10 mouse cellular contexts compared by ENCODE assay signal in the genomic region with DNA sequence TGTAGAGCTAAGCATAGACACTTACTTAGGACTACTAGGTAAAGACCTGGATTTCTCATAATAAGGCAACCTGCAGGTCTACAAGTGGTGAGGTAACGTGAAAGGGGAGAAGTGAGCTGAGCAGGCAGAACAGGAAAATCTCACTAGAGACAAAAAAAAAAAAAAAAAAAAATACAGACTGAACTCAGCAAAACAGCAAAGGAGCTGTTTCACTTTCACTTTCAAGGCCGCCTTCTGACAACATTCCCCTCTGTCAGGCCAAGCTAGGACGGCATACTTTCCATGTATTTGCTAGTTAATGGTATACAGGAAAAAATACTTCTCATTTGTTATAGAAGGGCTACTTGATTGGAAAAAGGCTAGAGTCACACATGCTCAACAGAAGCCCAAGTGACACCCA. TPM values are rescaled to one million over a fixed set of nuclear protein-coding genes. Genes with fewer than 3 reads are reported as not detected.
DNase-seq lines count a peak whose midpoint lies in the region; ATAC-seq lines count a peak whose summit lies in the region.
"Had no signal": no experiment of that assay in that cellular context is flagged by ENCODE, and none has a peak within 500 bp of the region (broad histone marks: within the 10 kb centered on the region; RNA-seq: fewer than 3 reads in every experiment).

No protein-coding gene starts in this region.

- no peak for ATAC-seq in liver, embryonic 15.5 days (ENCODE audit: insufficient read depth)
- no peak for ATAC-seq in stomach, embryonic 15.5 days (ENCODE audit: insufficient read depth, low FRiP score, low read depth)

- peak overlapping the region; percentile 37 for H3K4me2 ChIP-seq in liver, embryonic 15.5 days
- H3K4me2 ChIP-seq in stomach, embryonic 15.5 days: 0 out of 2 replicates have a peak overlapping the region, but pooled peaks have one; percentile 14
- H3K4me2 ChIP-seq: hindbrain, embryonic 15.5 days had no signal

- H3K36me3 ChIP-seq in liver, embryonic 15.5 days (replicated peaks): no peaks in the 10 kb centered on the region
- H3K36me3 ChIP-seq in stomach, embryonic 15.5 days: no peaks in the 10 kb centered on the region
- H3K36me3 ChIP-seq: hindbrain, embryonic 15.5 days had no signal

- peak; percentile 55 to 66 for DNase-seq in heart, adult 18-20 months
- DNase-seq in heart, postnatal 25 days (ENCODE audit: low spot score): no peak
- no peak for DNase-seq in spleen, postnatal 10 days (ENCODE audit: low spot score in 2 of 2)
- DNase-seq in cerebellum, postnatal 36 days: no peak
- DNase-seq in layer of hippocampus, adult 8-10 months (ENCODE audit: low spot score in 2 of 2): no peak

- H3K27me3 ChIP-seq in liver, embryonic 15.5 days: no peaks in the 10 kb centered on the region
- no peaks in the 10 kb centered on the region for H3K27me3 ChIP-seq in stomach, embryonic 15.5 days (replicated peaks)
- H3K27me3 ChIP-seq: hindbrain, embryonic 15.5 days had no signal

- WGBS in liver, embryonic 15.5 days (ENCODE audit: insufficient replicate concordance): 27% methylated on average over 3 of the region's 3 CpGs
- 28% methylated on average over 3 of the region's 3 CpGs for WGBS in stomach, embryonic 15.5 days

- H3K4me3 ChIP-seq in brown adipose tissue, adult 24 weeks (ENCODE audit: insufficient read depth, low read depth, low read length): peak overlapping the region; percentile 42; the same call in 1 of the 2 replicates
- peak overlapping the region; percentile 12 for H3K4me3 ChIP-seq in liver, embryonic 15.5 days (replicated peaks)
- no peak overlapping the region for H3K4me3 ChIP-seq in stomach, embryonic 15.5 days (replicated peaks)
- H3K4me3 ChIP-seq: hindbrain, embryonic 15.5 days had no signal

- no peaks in the 10 kb centered on the region for H3K9me3 ChIP-seq in liver, embryonic 15.5 days (replicated peaks)
- no peaks in the 10 kb centered on the region for H3K9me3 ChIP-seq in stomach, embryonic 15.5 days
- H3K9me3 ChIP-seq: G1E; hindbrain, embryonic 15.5 days had no signal

- intact Hi-C loops in heart, postnatal 25 days (cut with DNase I): no loop called here

- H3K27ac ChIP-seq in brown adipose tissue, adult 24 weeks (replicated peaks; ENCODE audit: low read depth, low read length): peak overlapping the region; percentile 39; the same call in 1 of the 2 replicates
- no peak overlapping the region for H3K27ac ChIP-seq in liver, embryonic 15.5 days (replicated peaks)
- H3K27ac ChIP-seq in stomach, embryonic 15.5 days: no peak overlapping the region
- H3K27ac ChIP-seq: hindbrain, embryonic 15.5 days had no signal

- peaks cover 3% of the 10 kb centered on the region; the same call in 1 of the 2 replicates for H3K4me1 ChIP-seq in brown adipose tissue, adult 24 weeks (ENCODE audit: control insufficient read depth, insufficient read depth, insufficient read length, low read length)
- H3K4me1 ChIP-seq in liver, embryonic 15.5 days (replicated peaks): peaks cover 8% of the 10 kb centered on the region; the same call in 1 of the 2 replicates
- H3K4me1 ChIP-seq in stomach, embryonic 15.5 days: 0 out of 2 replicates have a peak, but pooled peaks cover under 1% of the 10 kb centered on the region
- H3K4me1 ChIP-seq: hindbrain, embryonic 15.5 days had no signal

- no peak overlapping the region for H3K9ac ChIP-seq in liver, embryonic 15.5 days
- no peak overlapping the region for H3K9ac ChIP-seq in stomach, embryonic 15.5 days
- H3K9ac ChIP-seq: hindbrain, embryonic 15.5 days had no signal

RNA-seq across cellular contexts. Expression of gene Fam120a, which starts 10.0 kb away (rescaled TPM):
- total RNA-seq in heart, adult 18-20 months (2021): 100 to 1,000 TPM; 102 to 104 TPM
- total RNA-seq in heart, postnatal 25 days (2021): 100 to 1,000 TPM; 110 to 116 TPM
- 68.3 and 68.5 TPM in 2 replicates for polyA plus RNA-seq in brown adipose tissue, adult 24 weeks (2012; ENCODE audit: insufficient read depth, insufficient read length, missing spikeins)
- polyA plus RNA-seq in liver, embryonic 15.5 days (2015; fragmentation: Nextera tagmentation; extraction: Ambion mirVana): 13.3 and 13.9 TPM in 2 replicates
- 30.1 and 30.5 TPM in 2 replicates for polyA plus RNA-seq in stomach, embryonic 15.5 days (2015; fragmentation: Nextera tagmentation; extraction: Ambion mirVana)
- 100 to 1,000 TPM; 103 to 110 (median 105) TPM for total RNA-seq in layer of hippocampus, adult 8-10 months (2022)

Comparison
In these comparisons a context has a peak if more than half of its experiments do, and no peak if none do; other contexts are left out.
1. DNase-seq: peak in heart, adult 18-20 months (2 of 2); none in heart, postnatal 25 days (single experiment), spleen, postnatal 10 days (0 of 2), cerebellum, postnatal 36 days (0 of 2) and layer of hippocampus, adult 8-10 months (0 of 2).